Mouse (Mus musculus) Patski (cell line): Measurements from ENCODE around the gene Uba1. TPM values are rescaled to one million over a fixed set of nuclear protein-coding genes. Genes with fewer than 3 reads are reported as not detected.
A peak's percentile ranks its signal among the peaks of the same experiment; 100 is the strongest.
"Not testable (repeated sequence)": the region's sequence is repeated elsewhere in the genome, so short reads cannot be mapped to it uniquely, and the experiment has no call there.

Source experiments
- ATAC-seq: fragments of 100-300 bp; one replicate; pipeline ENCODE4 v1.8.0; 2021
- CTCF ChIA-PET: fragments of 350-600 bp; sonication (Branson Sonifier 250); formaldehyde crosslinking; loops from one replicate; lab custom pipeline; 2022; ENCODE audit warnings: inconsistent platforms; lab: Charles Lee
- POLR2A ChIA-PET: fragments of 350-600 bp; sonication (Branson Sonifier 250); formaldehyde crosslinking; loops from one replicate; lab custom pipeline; 2022; ENCODE audit warnings: antibody characterized with exemption, inconsistent platforms; lab: Charles Lee
- DNase-seq: peaks from one replicate; pipeline ENCODE4 v3.0.0-alpha.2; 2011; ENCODE audit warnings: low read depth, low spot score
- H3K27me3 ChIP-seq: fragments of 371-371 bp; one replicate; pipeline ENCODE4 v1.5.1; 2021
- CTCF ChIP-seq: fragments of 100-300 bp; IDR thresholded peaks from one replicate; pipeline ENCODE4 v1.5.1; 2021
- in situ Hi-C: fragments of 300-500 bp; cut with MboI; formaldehyde crosslinking; loops from 3 replicates; pipeline ENCODE4 v1.11.1; 2018; ENCODE audit warnings: low pct_unique_long_range_greater_than_20kb, mixed read lengths
- polyA plus RNA-seq: library from polyadenylated mRNA; unstranded; gene quantifications from one replicate; pipeline ENCODE4 v1.2.3, GENCODE M21; 2021

Uba1 gene
- polyA plus RNA-seq, 1 experiment from 2014 or later = 307 TPM

GRCm38 (mm10) chrX:20704295-20705082 is 46.4 kb downstream of the Uba1 start:
- TF ChIP-seq CTCF = no peak
- CTCF ChIA-PET = no interaction called here
- peak; percentile 95 for ATAC-seq
- DNase-seq = peak; percentile 33
- peaks cover 11% of the 10 kb centered on the region for H3K27me3 ChIP-seq
- POLR2A ChIA-PET = no interaction called here
- in situ Hi-C loops = no loop called here

GRCm38 (mm10) chrX:20705083-20705402 is 46.9 kb downstream of the Uba1 start:
- ATAC-seq = no peak
- ChIA-PET POLR2A (no interaction called here), CTCF (no interaction called here)
- peaks cover 11% of the 10 kb centered on the region for H3K27me3 ChIP-seq
- TF ChIP-seq CTCF = no peak
- no peak for DNase-seq
- in situ Hi-C loops = no loop called here

DNA sequence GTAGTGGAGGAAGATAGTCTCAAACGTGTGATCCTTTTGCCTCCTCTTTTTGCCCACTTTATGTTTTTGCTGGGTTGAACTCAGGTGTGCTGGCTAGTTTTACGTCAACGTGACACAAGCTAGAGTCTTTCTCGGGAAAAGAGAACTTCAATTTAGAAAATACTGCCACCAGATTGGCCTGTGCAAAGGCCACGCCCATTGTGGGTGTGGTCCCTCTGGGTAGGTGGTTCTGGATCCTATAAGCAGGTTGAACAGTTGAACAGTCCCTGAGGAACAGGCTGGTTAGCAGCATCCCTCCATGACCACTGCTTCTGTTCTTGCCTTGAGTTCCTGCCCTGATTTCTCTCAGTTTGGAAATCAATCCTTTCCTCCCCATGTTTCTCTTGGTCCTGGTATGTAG is 70.6 kb downstream of the Uba1 start:
- no peak for DNase-seq
- CTCF ChIA-PET = no interaction called here
- peaks cover 8% of the 10 kb centered on the region for H3K27me3 ChIP-seq
- in situ Hi-C loops = no loop called here
- POLR2A ChIA-PET = no interaction called here
- no peak for ATAC-seq
- TF ChIP-seq CTCF = no peak

DNA sequence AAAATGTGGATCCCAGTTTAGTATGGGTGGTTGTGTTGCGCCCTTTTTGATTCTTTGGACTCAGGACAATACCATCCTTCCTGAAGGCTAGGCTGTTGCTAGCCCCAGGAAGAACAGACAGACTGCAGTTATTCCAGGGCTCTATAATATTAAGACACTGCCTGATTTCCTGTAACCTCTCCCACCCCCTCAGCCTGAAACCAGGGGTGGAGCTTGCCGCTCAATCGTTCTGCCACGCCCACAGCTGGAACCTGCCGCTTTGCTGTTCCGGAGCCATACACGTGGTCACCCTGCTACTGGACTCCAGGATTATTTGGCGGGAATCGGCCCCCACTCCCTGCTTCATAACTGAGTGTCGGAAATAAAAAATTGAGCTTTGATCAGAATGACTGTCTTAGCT is 71.9 kb downstream of the Uba1 start:
- in situ Hi-C loops, ATAC-seq: not testable (repeated sequence)

More for the DNA sequence above, 71.9 kb downstream of the Uba1 start:
- H3K27me3 ChIP-seq = peaks cover 14% of the 10 kb centered on the region
- POLR2A ChIA-PET, CTCF ChIA-PET, DNase-seq: not testable (repeated sequence)

Other genes with a start within 250 kb of the Uba1 start
- 4.6 TPM for gene Jade3, start 232.6 kb upstream of the Uba1 start, polyA plus RNA-seq
- 0.05 TPM for gene Rgn, start 108.5 kb upstream of the Uba1 start, polyA plus RNA-seq
- gene Rbm10, start 40.8 kb upstream of the Uba1 start, polyA plus RNA-seq = 51.4 TPM
- gene Ndufb11, start 40.7 kb upstream of the Uba1 start, polyA plus RNA-seq = 322 TPM
- gene Cdk16, start 29.6 kb downstream of the Uba1 start, polyA plus RNA-seq = 151 TPM
- gene Usp11, start 45.6 kb downstream of the Uba1 start, polyA plus RNA-seq = 42.7 TPM
- gene Araf, start 139.5 kb downstream of the Uba1 start, polyA plus RNA-seq = 94.5 TPM
- gene Timp1, start 211.8 kb downstream of the Uba1 start, polyA plus RNA-seq = 130 TPM